Mouse (Mus musculus) heart, postnatal 36 days (tissue): ENCODE data around the gene Tmco5b. TPM values are rescaled to one million over a fixed set of nuclear protein-coding genes. Genes with fewer than 3 reads are reported as not detected.
A peak's percentile ranks its signal among the peaks of the same experiment; 100 is the strongest.

Source experiments
- DNase-seq, 2 experiments: peaks; one replicate each; pipeline ENCODE4 v3.0.0; 2021 to 2022
- intact Hi-C: fragments of 180-260 bp; cut with DNase I; formaldehyde crosslinking; loops from one replicate; pipeline ENCODE4 v1.15.1; 2025
- total RNA-seq, 2 experiments: library from RNA; stranded (reverse); gene quantifications; 2 replicates each; pipeline ENCODE4 v1.2.3; 2021

Tmco5b gene
- not detected for total RNA-seq

DNA sequence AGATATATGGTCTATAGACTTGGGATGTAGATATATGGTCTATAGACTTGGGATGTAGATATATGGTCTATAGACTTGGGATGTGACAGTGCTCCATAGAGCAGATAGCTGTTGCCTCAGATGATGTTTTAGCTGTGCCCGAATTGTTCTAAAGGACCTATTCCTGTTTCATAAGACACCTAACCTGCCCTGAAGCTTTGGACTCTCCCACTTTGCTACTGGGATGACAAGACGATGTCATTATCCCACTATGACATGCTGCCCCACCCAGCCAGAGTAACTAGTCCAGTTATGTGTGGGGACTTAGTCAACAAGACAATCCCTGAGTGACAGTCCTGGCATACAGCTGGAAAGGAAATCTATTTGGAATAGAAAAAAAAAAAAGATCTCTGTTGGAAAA, at the start of gene Tmco5b:
Gene Tmco5b (plus strand): TSS at position 301 of the 400 bp plus-strand sequence.
- intact Hi-C loops, result no loop called here
- DNase-seq, result no peak

DNA sequence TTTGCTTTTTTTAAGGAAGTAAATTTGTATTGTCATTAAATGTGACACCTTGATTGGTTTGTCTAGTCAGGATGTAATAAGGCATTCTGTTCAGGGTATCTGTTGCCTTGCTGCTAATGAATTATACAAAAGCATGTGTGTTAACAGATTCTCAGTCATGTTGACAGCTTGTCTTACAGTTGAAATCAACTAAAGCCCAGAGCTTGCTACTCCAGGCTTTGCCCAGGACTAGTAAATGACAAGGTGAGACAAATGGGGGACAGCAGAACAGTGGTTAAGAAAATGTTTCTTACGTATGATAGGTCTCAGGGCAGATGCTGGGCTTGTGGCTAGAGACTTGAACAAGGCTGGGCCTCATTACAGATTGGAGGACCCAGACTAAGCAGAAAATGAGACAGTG, 48.5 kb upstream of the Tmco5b start:
- no peak for DNase-seq
- intact Hi-C loops, result loop anchor here (10.0 kb wide), 1 partner anchor 732 kb away; no protein-coding TSS in a partner anchor

DNA sequence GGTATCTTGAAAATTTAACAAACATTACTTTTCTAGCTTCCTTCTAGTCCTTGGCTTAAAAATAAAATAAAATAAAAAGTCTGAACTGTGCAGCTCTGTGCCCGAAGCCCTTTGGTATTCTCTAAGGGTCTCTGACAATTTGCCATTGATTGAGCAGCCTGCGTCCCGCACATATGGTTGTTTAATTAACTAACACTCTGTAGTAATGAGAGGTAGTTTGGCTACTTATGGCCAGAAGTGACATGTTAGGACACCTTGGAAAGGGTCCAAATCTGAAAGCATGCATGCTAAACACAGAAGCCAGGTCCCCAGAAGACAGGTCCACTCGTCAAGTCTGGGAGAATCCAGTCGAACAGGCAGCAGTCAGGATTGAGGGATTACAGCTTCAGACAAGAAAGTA, 46.7 kb upstream of the Tmco5b start:
- DNase-seq, result no peak
- intact Hi-C loops, result loop anchor here (10.0 kb wide), 1 partner anchor 734 kb away; no protein-coding TSS in a partner anchor

DNA sequence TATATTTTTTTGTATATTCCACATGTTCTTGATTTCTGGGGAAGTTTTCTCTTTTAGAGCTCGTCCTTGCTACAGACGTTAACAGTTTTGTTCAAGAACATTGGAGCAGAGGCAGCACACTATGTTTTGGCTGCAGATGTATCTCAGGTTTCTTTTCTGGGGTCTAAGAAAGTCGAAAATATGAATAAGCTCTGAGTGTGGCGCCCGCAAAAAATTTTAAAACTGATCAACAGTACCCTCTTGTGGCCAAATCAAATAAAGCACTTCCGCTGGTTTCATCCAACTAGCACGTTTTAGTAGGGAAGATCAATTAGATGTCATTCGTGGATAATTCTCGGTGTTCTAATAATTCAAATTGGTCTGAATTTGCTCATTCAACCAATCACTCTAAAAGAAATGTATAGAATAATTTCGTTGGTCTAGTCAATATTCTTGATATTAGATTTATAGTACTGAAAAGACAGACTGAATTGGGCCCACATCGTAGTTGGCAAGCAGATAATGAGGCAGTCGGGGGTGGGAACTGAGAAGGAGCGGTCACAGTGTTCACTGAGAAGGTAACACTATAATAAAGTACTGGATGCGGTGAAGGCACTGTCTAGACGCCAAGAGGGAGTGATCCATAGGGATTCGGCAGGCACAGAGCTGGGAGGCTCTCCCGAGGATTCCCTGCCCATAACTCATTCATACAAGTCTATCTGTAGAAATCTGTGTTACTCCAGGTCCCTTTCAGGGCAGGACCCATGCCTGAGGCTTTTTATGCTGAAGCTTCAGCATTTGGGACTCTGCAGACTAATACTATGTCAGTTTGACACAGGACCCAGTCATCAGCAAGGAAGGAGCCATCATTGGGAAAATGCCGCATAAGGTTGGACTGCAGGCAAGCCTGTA, 17.1 kb downstream of the Tmco5b start:
- intact Hi-C loops, result loop anchor here (2.0 kb wide), 2 partner anchors 502 to 528 kb away; no protein-coding TSS in a partner anchor
- DNase-seq, result peak in 1 of 2 experiments; percentile 8

DNA sequence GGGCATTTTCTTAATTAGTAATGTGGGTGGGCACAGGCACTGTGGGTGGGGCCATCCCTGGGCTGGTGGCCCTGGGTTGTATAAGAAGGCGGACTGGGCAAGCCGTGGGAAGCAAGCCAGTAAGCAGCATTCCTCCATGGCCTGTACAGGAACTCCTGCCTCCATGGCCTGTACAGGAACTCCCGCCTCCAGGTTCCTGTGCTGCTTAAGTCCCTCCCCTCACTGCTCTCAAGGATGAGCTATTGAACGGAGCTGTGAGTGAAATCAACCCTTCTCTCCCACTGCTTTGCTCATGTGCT, 17.7 kb downstream of the Tmco5b start:
- intact Hi-C loops, result loop anchor here (2.0 kb wide), 2 partner anchors 502 to 528 kb away; no protein-coding TSS in a partner anchor

DNA sequence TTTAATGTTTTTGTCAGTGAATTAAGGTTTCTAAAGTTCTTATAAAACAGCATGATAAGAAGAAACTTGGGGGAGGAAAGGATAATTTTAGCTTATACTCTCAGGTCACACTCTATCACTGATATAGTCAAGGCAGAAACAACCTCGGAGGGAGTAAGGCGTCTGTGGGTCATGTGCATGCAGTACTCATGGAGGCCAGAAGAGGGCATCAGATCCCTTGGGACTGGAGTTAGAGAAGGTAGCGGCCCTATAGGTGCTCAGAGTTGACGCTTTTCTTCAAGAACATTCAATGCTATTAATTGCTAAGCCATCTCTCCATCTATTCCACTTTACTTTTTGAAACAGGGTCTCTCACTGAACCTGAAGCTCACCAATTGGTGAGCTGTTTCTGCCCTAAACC, 19.8 kb downstream of the Tmco5b start:
- intact Hi-C loops, result loop anchor here (1.0 to 5.0 kb wide), 3 partner anchors 126 to 502 kb away; no protein-coding TSS in a partner anchor
- peak; percentile 48 to 71 for DNase-seq

More for the DNA sequence above, 17.7 kb downstream of the Tmco5b start:
- DNase-seq, result no peak

DNA sequence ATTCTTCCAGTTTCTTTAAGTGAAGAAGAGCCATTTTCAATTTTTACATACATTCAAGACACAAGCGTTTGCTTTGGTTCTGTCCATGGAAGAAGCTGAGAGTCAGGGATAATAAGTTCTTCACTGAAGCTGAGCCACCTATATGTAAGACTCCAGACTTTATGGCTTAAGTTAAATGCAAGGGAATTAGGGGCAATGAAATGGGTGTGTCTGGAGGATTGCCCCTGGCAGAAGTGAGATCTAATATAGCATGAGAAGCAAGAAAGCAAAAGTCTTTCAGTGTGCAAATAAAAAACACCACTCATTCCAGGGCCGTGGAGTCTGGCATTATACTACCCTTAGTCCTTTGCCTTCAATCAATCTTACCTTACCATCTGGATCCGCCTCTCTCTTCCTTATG, 25.7 kb downstream of the Tmco5b start:
- intact Hi-C loops, result no loop called here
- DNase-seq, result no peak

DNA sequence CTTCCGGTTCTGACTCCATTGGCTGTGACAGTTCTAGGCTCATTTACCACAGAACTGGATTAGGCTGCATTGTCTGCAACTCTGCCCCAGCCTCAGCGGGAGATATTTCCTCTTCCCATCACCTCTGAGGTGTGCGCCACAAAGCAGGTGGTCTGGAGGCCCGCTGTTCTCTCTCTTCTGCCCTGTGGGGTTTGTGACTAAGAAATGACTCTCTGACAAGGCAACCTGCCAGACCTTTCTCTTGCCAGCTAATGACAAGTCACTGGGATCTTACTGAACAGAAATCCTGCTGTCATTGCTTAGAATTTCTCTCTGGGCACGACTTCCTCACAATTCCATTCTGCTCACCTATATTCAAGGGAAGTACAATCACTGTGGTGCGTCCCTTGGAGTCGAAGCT, 37.5 kb downstream of the Tmco5b start:
- intact Hi-C loops, result no loop called here
- peak; percentile 21 to 28 for DNase-seq

DNA sequence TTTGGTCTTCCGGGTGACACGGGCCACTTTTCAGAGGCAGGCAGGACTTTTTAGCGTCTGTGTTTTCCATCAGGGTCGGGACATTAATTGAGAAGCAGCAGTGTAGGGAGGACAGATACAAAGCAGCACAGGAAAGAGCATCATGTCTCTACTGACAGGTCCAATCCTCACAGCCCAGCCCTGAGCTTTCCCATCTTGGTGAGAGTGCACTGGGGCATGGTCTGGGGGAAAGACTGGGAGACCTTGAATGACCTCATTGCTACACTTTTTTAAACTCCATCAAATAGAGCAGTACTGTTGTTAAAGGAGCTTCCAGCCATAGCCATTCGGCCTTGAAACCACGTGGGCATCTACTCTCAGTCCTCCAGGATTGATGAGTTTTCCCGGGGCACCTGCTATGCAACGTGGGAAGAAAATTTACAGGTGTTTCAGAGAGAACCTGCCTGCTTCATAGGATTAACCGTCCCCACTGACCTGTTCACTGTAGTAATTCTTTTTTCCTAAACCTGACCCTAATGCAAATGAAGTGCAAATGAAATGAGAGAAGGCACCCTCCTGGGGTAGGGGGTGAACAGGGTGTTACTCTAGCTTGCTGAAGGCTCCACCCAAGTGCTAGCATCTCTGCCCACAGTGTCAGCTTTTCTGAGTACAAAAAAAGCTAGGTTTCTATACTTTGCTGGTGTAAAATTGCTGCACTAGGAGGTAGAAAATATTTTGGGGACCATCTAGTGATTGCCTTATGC, 48.4 kb downstream of the Tmco5b start:
- intact Hi-C loops, result no loop called here

DNA sequence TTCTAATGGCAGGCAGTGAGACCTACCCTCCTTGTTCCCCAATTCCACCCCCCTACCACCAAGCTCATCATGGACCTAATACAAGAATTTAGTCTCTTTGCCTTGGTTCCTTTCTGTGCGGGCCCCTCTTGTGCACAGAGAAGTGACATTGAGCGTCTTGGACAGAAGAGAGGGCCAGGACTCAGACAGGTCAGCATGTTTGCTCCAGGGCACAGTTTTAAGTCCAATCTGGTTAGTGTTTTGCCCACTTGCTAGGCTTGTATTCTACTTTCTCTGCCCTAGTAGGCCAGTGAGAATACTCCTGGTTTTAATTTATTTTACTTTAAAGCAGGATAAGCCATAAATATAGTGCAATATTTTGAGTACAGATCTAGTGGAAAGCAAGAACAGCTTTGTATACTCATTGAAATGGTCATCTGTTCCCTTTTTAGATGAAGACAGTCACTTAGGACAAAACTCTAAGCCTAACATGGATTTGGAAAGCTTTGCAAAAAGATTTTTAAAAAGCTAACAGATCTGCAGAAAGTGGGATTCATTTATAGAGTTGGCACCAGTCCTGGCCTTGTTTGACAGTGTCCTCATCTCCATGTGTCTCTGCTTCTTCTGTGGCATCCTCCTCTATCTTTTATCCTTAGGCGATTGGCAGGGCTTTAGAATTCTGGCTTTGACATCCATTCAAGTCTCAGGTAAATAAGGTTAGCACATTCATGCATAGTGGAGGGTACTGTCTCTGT, 50.2 kb downstream of the Tmco5b start:
- intact Hi-C loops, result no loop called here
- DNase-seq, result no peak

More for the DNA sequence above, 48.4 kb downstream of the Tmco5b start:
- no peak for DNase-seq

DNA sequence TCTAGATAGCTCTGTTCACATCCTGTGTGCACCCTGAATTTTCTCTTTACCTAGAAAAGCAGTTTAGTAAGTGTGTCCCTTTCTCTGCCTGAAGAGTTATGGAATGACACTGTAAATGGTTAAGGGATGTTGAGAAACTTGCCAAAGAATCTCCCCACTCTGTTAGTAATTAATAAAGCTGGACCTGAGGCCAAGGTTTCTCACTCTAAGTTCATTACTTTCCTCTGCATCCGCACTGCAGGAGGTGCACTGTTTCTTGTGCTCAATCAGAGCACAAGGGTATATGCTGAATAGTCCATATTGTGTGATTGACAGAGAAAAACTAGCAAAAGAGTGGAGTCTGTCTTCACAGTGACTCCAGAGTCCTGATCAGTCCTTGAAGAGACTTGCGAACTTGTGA, 59.0 kb downstream of the Tmco5b start:
- no peak for DNase-seq
- intact Hi-C loops, result no loop called here

Other genes starting within 250 kb of the Tmco5b start
- gene Ryr3, start 68.6 kb upstream of the Tmco5b start, total RNA-seq, result 1 to 10 TPM in 1 of 2 experiments, under 1 TPM in 1; 0.53 to 1.5 TPM
- 10 to 100 TPM; 25.1 to 36.8 TPM for gene Fmn1, start 42.0 kb downstream of the Tmco5b start, total RNA-seq